Comparison of ENCODE assay signal across 9 mouse cellular contexts in the genomic region with DNA sequence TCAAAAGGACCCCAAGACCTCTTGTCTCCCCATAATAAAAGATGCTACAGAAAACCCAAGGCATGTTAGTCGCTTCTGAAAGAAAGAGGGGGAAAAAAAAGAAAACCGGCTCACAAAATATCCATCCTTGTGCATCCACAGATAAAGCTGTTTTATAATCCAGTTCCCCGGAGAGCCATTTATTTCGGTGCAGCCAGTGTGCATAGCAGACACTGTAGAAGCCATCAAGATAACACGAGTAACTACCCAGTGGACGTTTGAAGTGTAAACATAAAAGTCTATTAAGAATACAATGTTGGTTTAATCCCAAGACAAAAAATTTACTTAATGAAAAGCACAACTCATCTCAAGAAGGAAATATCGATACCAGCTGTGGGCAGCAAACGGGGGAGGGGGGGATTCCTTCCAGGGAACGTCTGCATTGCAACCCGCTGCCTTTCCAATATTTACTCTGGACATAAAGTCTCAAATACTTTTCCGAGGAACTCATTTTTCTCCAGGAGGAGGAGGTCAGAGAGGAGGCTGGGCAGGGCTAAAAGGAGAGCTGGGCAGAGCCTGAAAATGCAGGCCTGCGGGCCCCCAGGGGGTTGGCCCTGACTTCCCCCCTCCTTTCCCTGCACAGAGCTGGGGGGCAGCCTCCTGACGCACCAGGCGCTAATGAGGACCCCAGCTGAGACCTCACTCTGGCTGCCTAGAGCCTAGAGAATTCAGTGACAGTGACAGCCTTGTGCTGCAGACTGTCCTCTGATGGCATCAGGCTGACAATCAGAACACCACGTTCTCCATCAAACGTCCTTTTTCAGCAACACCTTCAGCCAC. TPM values are rescaled to one million over a fixed set of nuclear protein-coding genes. Genes with fewer than 3 reads are reported as not detected.
DNase-seq lines count a peak whose midpoint lies in the region; ATAC-seq and TF ChIP-seq lines count a peak whose summit lies in the region.
"Had no signal": no experiment of that assay in that cellular context is flagged by ENCODE, and none has a peak within 500 bp of the region (broad histone marks: within the 10 kb centered on the region; RNA-seq: fewer than 3 reads in every experiment).

No protein-coding gene starts in this region.

- ATAC-seq in heart, embryonic 11.5 days (replicated peaks; ENCODE audit: insufficient number of reproducible peaks, low FRiP score, low TSS enrichment), result no peak
- ATAC-seq in midbrain, postnatal 0 days (ENCODE audit: low FRiP score), result no peak
- peak; percentile 77; the same call in 1 of the 2 replicates for ATAC-seq in midbrain, embryonic 11.5 days (ENCODE audit: low FRiP score)
- no peak for ATAC-seq in stomach, postnatal 0 days (ENCODE audit: low FRiP score, low TSS enrichment)

- intact Hi-C loops in heart, postnatal 14 days (cut with DNase I), result no loop called here

- H3K9ac ChIP-seq in heart, embryonic 11.5 days (ENCODE audit: low read depth, low read length), result no peak overlapping the region
- H3K9ac ChIP-seq in midbrain, postnatal 0 days (replicated peaks; ENCODE audit: low read length, poor library complexity, severe bottlenecking), result no peak overlapping the region
- H3K9ac ChIP-seq in midbrain, embryonic 11.5 days (ENCODE audit: low read length), result no peak overlapping the region
- no peak overlapping the region for H3K9ac ChIP-seq in stomach, postnatal 0 days (ENCODE audit: low read length)

- 25% methylated on average over 16 of the region's 16 CpGs for WGBS in heart, embryonic 11.5 days (ENCODE audit: insufficient replicate concordance)
- 6% methylated on average over 16 of the region's 16 CpGs for WGBS in midbrain, embryonic 10.5 days
- 11% methylated on average over 16 of the region's 16 CpGs for WGBS in midbrain, postnatal 0 days
- 3% methylated on average over 16 of the region's 16 CpGs for WGBS in midbrain, embryonic 11.5 days
- WGBS in stomach, postnatal 0 days, result 11% methylated on average over 16 of the region's 16 CpGs

- DNase-seq in heart, postnatal 14 days, result no peak
- DNase-seq in midbrain, embryonic 10.5 days (ENCODE audit: low spot score), result peak; percentile 37
- DNase-seq in midbrain, postnatal 0 days (ENCODE audit: low spot score), result no peak
- DNase-seq in midbrain, embryonic 11.5 days (ENCODE audit: low spot score, missing footprints), result peak; percentile 94
- no peak for DNase-seq in stomach, postnatal 0 days (ENCODE audit: low spot score)
- no peak for DNase-seq in layer of hippocampus, adult 11-12 months (ENCODE audit: low spot score)
- DNase-seq in adrenal gland, postnatal 4 days (ENCODE audit: low spot score in 2 of 2), result no peak

- peaks cover 9% of the 10 kb centered on the region for H3K4me1 ChIP-seq in heart, embryonic 11.5 days (ENCODE audit: control insufficient read depth, insufficient read depth, low read length)
- peaks cover 73% of the 10 kb centered on the region for H3K4me1 ChIP-seq in midbrain, embryonic 10.5 days
- H3K4me1 ChIP-seq in midbrain, postnatal 0 days (ENCODE audit: insufficient read depth, low read length), result peaks cover 4% of the 10 kb centered on the region; the same call in 1 of the 2 replicates
- H3K4me1 ChIP-seq in midbrain, embryonic 11.5 days (ENCODE audit: control insufficient read depth, insufficient read depth, low read length), result peaks cover 33% of the 10 kb centered on the region
- H3K4me1 ChIP-seq in stomach, postnatal 0 days (replicated peaks; ENCODE audit: control insufficient read depth, insufficient read depth), result no peaks in the 10 kb centered on the region

- peaks cover 42% of the 10 kb centered on the region for H3K27me3 ChIP-seq in heart, embryonic 11.5 days (ENCODE audit: control insufficient read depth, insufficient read depth, low read length)
- peaks cover 92% of the 10 kb centered on the region for H3K27me3 ChIP-seq in midbrain, embryonic 10.5 days (ENCODE audit: low read depth, poor library complexity, severe bottlenecking)
- peaks cover 26% of the 10 kb centered on the region for H3K27me3 ChIP-seq in midbrain, postnatal 0 days (ENCODE audit: insufficient read depth, low read length)
- peaks cover 51% of the 10 kb centered on the region for H3K27me3 ChIP-seq in midbrain, embryonic 11.5 days (ENCODE audit: control insufficient read depth, insufficient read depth, low read length)
- no peaks in the 10 kb centered on the region for H3K27me3 ChIP-seq in stomach, postnatal 0 days (ENCODE audit: control insufficient read depth, insufficient read depth, low read length)

- H3K27ac ChIP-seq in heart, embryonic 11.5 days (ENCODE audit: low read depth, low read length), result no peak overlapping the region
- peak overlapping the region; percentile 76 for H3K27ac ChIP-seq in midbrain, embryonic 10.5 days (replicated peaks)
- H3K27ac ChIP-seq in midbrain, postnatal 0 days (ENCODE audit: low read depth, low read length), result no peak overlapping the region
- H3K27ac ChIP-seq in midbrain, embryonic 11.5 days (ENCODE audit: low read depth, low read length), result peak overlapping the region; percentile 25; the same call in 1 of the 2 replicates
- H3K27ac ChIP-seq in stomach, postnatal 0 days (replicated peaks), result peak overlapping the region; percentile 58
- H3K27ac ChIP-seq: macrophage had no signal

- 0 out of 2 replicates have a peak overlapping the region, but pooled peaks have one; percentile 14 for H3K4me2 ChIP-seq in heart, embryonic 11.5 days
- H3K4me2 ChIP-seq in midbrain, postnatal 0 days (ENCODE audit: low read depth, low read length, poor library complexity, severe bottlenecking), result no peak overlapping the region
- peak overlapping the region; percentile 28 for H3K4me2 ChIP-seq in midbrain, embryonic 11.5 days
- H3K4me2 ChIP-seq in stomach, postnatal 0 days (replicated peaks; ENCODE audit: low read depth), result 0 out of 2 replicates have a peak overlapping the region, but pooled peaks have one; percentile 11

- H3K4me3 ChIP-seq in heart, embryonic 11.5 days (ENCODE audit: low read depth, low read length), result 0 out of 2 replicates have a peak overlapping the region, but pooled peaks have one; percentile 3
- peak overlapping the region; percentile 40 for H3K4me3 ChIP-seq in midbrain, embryonic 10.5 days
- no peak overlapping the region for H3K4me3 ChIP-seq in midbrain, postnatal 0 days (ENCODE audit: low read depth, low read length)
- H3K4me3 ChIP-seq in midbrain, embryonic 11.5 days (ENCODE audit: low read depth, low read length), result no peak overlapping the region
- no peak overlapping the region for H3K4me3 ChIP-seq in stomach, postnatal 0 days (ENCODE audit: low read depth, low read length)

- TF ChIP-seq EP300 in stomach, postnatal 0 days (optimal IDR thresholded peaks at IDR 0.05), result no peak

- H3K9me3 ChIP-seq in heart, embryonic 11.5 days (replicated peaks; ENCODE audit: control insufficient read depth, low read length), result no peaks in the 10 kb centered on the region
- H3K9me3 ChIP-seq in midbrain, embryonic 10.5 days (replicated peaks), result no peaks in the 10 kb centered on the region
- no peaks in the 10 kb centered on the region for H3K9me3 ChIP-seq in midbrain, postnatal 0 days (ENCODE audit: low read length)
- no peaks in the 10 kb centered on the region for H3K9me3 ChIP-seq in midbrain, embryonic 11.5 days (ENCODE audit: control insufficient read depth, low read length)
- H3K9me3 ChIP-seq in stomach, postnatal 0 days (ENCODE audit: control insufficient read depth, low read length), result no peaks in the 10 kb centered on the region

- TF ChIP-seq CTCF in midbrain, postnatal 0 days (IDR thresholded peaks at IDR 0.05), result no peak
- no peak for TF ChIP-seq CTCF in stomach, postnatal 0 days (IDR thresholded peaks at IDR 0.05; ENCODE audit: low read depth)

- H3K36me3 ChIP-seq in heart, embryonic 11.5 days (ENCODE audit: control insufficient read depth, insufficient read depth, low read length), result no peaks in the 10 kb centered on the region
- H3K36me3 ChIP-seq in midbrain, embryonic 10.5 days, result peaks cover 44% of the 10 kb centered on the region
- H3K36me3 ChIP-seq in midbrain, postnatal 0 days (ENCODE audit: insufficient read depth, low read length), result no peaks in the 10 kb centered on the region
- peaks cover 2% of the 10 kb centered on the region; the same call in 1 of the 2 replicates for H3K36me3 ChIP-seq in midbrain, embryonic 11.5 days (ENCODE audit: control insufficient read depth, insufficient read depth, low read length)
- H3K36me3 ChIP-seq in stomach, postnatal 0 days (ENCODE audit: control insufficient read depth, insufficient read depth, low read length), result no peaks in the 10 kb centered on the region

RNA-seq across cellular contexts. Expression of a gene that starts 21.5 kb away (rescaled TPM):
- 6.1 and 6.8 TPM in 2 replicates for polyA plus RNA-seq in heart, embryonic 11.5 days (2014; fragmentation: Nextera tagmentation; extraction: Ambion mirVana)
- 10 to 100 TPM; 52.7 to 55.5 TPM for total RNA-seq in heart, postnatal 14 days (2021)
- polyA plus RNA-seq in midbrain, embryonic 10.5 days (2016; fragmentation: Nextera tagmentation; extraction: Ambion mirVana), result 25.6 and 27.4 TPM in 2 replicates
- total RNA-seq in midbrain, postnatal 0 days (2014; rRNA removed), result 66.4 and 69.1 TPM in 2 replicates
- 9.6 and 9.7 TPM in 2 replicates for polyA plus RNA-seq in midbrain, postnatal 0 days (2015; fragmentation: Nextera tagmentation; extraction: Ambion mirVana)
- 10.0 and 10.2 TPM in 2 replicates for polyA plus RNA-seq in midbrain, embryonic 11.5 days (2014; fragmentation: Nextera tagmentation; extraction: Ambion mirVana)
- polyA plus RNA-seq in stomach, postnatal 0 days (2015; fragmentation: Nextera tagmentation; extraction: Ambion mirVana), result 7.4 and 8.5 TPM in 2 replicates
- total RNA-seq in adrenal gland, postnatal 4 days (2021), result 10 to 100 TPM; 16.8 to 23.4 TPM

RNA-seq across cellular contexts. Expression of a gene that starts 52.8 kb away (rescaled TPM):
- 0.19 and 0.25 TPM in 2 replicates for polyA plus RNA-seq in heart, embryonic 11.5 days (2014; fragmentation: Nextera tagmentation; extraction: Ambion mirVana)
- total RNA-seq in heart, postnatal 14 days (2021), result 1 to 10 TPM; 1.0 to 1.8 TPM
- polyA plus RNA-seq in midbrain, embryonic 10.5 days (2016; fragmentation: Nextera tagmentation; extraction: Ambion mirVana), result 0.68 and 0.90 TPM in 2 replicates
- 1.0 and 1.4 TPM in 2 replicates for total RNA-seq in midbrain, postnatal 0 days (2014; rRNA removed)
- polyA plus RNA-seq in midbrain, postnatal 0 days (2015; fragmentation: Nextera tagmentation; extraction: Ambion mirVana), result 0.23 and 0.52 TPM in 2 replicates
- polyA plus RNA-seq in midbrain, embryonic 11.5 days (2014; fragmentation: Nextera tagmentation; extraction: Ambion mirVana), result 0.43 and 0.92 TPM in 2 replicates
- 0.24 and 0.36 TPM in 2 replicates for polyA plus RNA-seq in stomach, postnatal 0 days (2015; fragmentation: Nextera tagmentation; extraction: Ambion mirVana)
- total RNA-seq in adrenal gland, postnatal 4 days (2021), result 1 to 10 TPM in 1 of 2 experiments, under 1 TPM in 1; 0.87 to 1.1 TPM

Comparison
In these comparisons a context has a peak if more than half of its experiments do, and no peak if none do; other contexts are left out.
1. H3K27ac ChIP-seq: peak in midbrain, embryonic 10.5 days (single experiment), midbrain, embryonic 11.5 days (single experiment) and stomach, postnatal 0 days (single experiment); none in heart, embryonic 11.5 days (single experiment) and midbrain, postnatal 0 days (single experiment).
2. H3K4me3 ChIP-seq: peak in heart, embryonic 11.5 days (single experiment) and midbrain, embryonic 10.5 days (single experiment); none in midbrain, postnatal 0 days (single experiment), midbrain, embryonic 11.5 days (single experiment) and stomach, postnatal 0 days (single experiment).
3. DNase-seq: peak in midbrain, embryonic 10.5 days (single experiment) and midbrain, embryonic 11.5 days (single experiment); none in heart, postnatal 14 days (0 of 2), midbrain, postnatal 0 days (single experiment), stomach, postnatal 0 days (single experiment), layer of hippocampus, adult 11-12 months (single experiment) and adrenal gland, postnatal 4 days (0 of 2).